26 mouse cellular contexts compared by ENCODE assay signal in the genomic region with DNA sequence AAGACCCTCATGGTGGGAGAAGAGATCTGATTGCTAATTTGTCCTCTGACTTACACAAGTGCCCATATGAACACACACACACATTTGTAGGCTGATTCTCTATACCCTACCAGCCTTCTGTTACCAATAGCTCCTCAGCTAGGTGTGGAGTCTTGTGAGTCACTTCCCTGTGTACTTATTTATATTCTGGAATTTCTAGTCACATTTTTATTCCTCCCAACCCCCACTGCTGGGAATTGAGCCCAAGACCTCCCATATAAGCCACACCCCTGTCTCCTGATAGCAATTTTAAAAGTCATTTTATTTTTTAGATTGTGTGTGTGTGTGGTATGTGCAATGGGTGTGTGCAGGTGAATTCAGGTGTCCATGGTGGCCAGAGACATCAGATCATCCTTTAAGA. TPM values are rescaled to one million over a fixed set of nuclear protein-coding genes. Genes with fewer than 3 reads are reported as not detected.
A peak's percentile ranks its signal among the peaks of the same experiment; 100 is the strongest.
DNase-seq lines count a peak whose midpoint lies in the region; ATAC-seq and TF ChIP-seq lines count a peak whose summit lies in the region.
"Had no signal": no experiment of that assay in that cellular context is flagged by ENCODE, and none has a peak within 500 bp of the region (broad histone marks: within the 10 kb centered on the region; RNA-seq: fewer than 3 reads in every experiment).

No protein-coding gene starts in this region.

- no peak overlapping the region for H3K4me2 ChIP-seq in kidney, embryonic 16.5 days (replicated peaks; ENCODE audit: low read depth, low read length)
- H3K4me2 ChIP-seq in intestine, embryonic 16.5 days (ENCODE audit: low read depth, low read length) = no peak overlapping the region
- no peak overlapping the region for H3K4me2 ChIP-seq in hindbrain, embryonic 14.5 days (replicated peaks)
- H3K4me2 ChIP-seq: heart, embryonic 15.5 days; limb, embryonic 13.5 days; liver, embryonic 12.5 days; lung, embryonic 15.5 days; neural tube, embryonic 12.5 days had no signal

- H3K9me3 ChIP-seq in kidney, embryonic 16.5 days (ENCODE audit: low read length) = no peaks in the 10 kb centered on the region
- H3K9me3 ChIP-seq in intestine, embryonic 16.5 days (ENCODE audit: control insufficient read depth, low read length) = no peaks in the 10 kb centered on the region
- no peaks in the 10 kb centered on the region for H3K9me3 ChIP-seq in hindbrain, embryonic 14.5 days (ENCODE audit: control insufficient read depth, low read length)
- H3K9me3 ChIP-seq: forebrain, embryonic 10.5 days; heart, embryonic 15.5 days; limb, embryonic 13.5 days; liver, embryonic 12.5 days; lung, embryonic 15.5 days; neural tube, embryonic 12.5 days had no signal

- H3K27ac ChIP-seq in kidney, embryonic 16.5 days (ENCODE audit: low read length) = no peak overlapping the region
- peak overlapping the region; percentile 88 for H3K27ac ChIP-seq in intestine, embryonic 16.5 days (ENCODE audit: low read length)
- H3K27ac ChIP-seq in small intestine, adult 2 months (ENCODE audit: insufficient read depth, low read depth, low read length) = peak overlapping the region; percentile 44
- no peak overlapping the region for H3K27ac ChIP-seq in hindbrain, embryonic 14.5 days
- H3K27ac ChIP-seq: forebrain, embryonic 10.5 days; heart, embryonic 15.5 days; kidney, postnatal 0 days; limb, embryonic 13.5 days; liver, embryonic 12.5 days; lung, embryonic 15.5 days; neural tube, embryonic 12.5 days had no signal

- H3K36me3 ChIP-seq in kidney, embryonic 16.5 days (ENCODE audit: insufficient read depth, low read length) = peaks cover 3% of the 10 kb centered on the region; the same call in 1 of the 2 replicates
- no peaks in the 10 kb centered on the region for H3K36me3 ChIP-seq in intestine, embryonic 16.5 days (ENCODE audit: control insufficient read depth, insufficient read depth, low read length)
- 0 out of 2 replicates have a peak, but pooled peaks cover 1% of the 10 kb centered on the region for H3K36me3 ChIP-seq in small intestine, adult 2 months (ENCODE audit: control insufficient read depth, insufficient read depth, low read length)
- peaks cover 9% of the 10 kb centered on the region for H3K36me3 ChIP-seq in hindbrain, embryonic 14.5 days (replicated peaks; ENCODE audit: control insufficient read depth, insufficient read depth)

- TF ChIP-seq CTCF in small intestine, adult 2 months (IDR thresholded peaks at IDR 0.05; ENCODE audit: extremely low read depth, insufficient read length, insufficient replicate concordance, low read depth, low read length) = no peak

- TF ChIP-seq POLR2A in small intestine, adult 2 months (IDR thresholded peaks at IDR 0.05; ENCODE audit: low read depth, low read length) = no peak

- no peak overlapping the region for H3K9ac ChIP-seq in kidney, embryonic 16.5 days (replicated peaks; ENCODE audit: low read length)
- no peak overlapping the region for H3K9ac ChIP-seq in intestine, embryonic 16.5 days (ENCODE audit: low read depth, low read length)
- no peak overlapping the region for H3K9ac ChIP-seq in hindbrain, embryonic 14.5 days
- H3K9ac ChIP-seq: heart, embryonic 15.5 days; limb, embryonic 13.5 days; liver, embryonic 12.5 days; lung, embryonic 15.5 days; neural tube, embryonic 12.5 days had no signal

- ATAC-seq in kidney, embryonic 16.5 days (ENCODE audit: low FRiP score, low TSS enrichment) = no peak
- 0 out of 2 replicates have a peak, but pooled peaks have one; percentile 6 for ATAC-seq in intestine, embryonic 16.5 days
- no peak for ATAC-seq in hindbrain, embryonic 14.5 days (ENCODE audit: low FRiP score)
- ATAC-seq: forebrain, embryonic 16.5 days; hindbrain, embryonic 16.5 days; liver, embryonic 12.5 days had no signal

- H3K27me3 ChIP-seq in kidney, embryonic 16.5 days (ENCODE audit: insufficient read depth, low read length) = no peaks in the 10 kb centered on the region
- no peaks in the 10 kb centered on the region for H3K27me3 ChIP-seq in intestine, embryonic 16.5 days (replicated peaks; ENCODE audit: control insufficient read depth, insufficient read depth, low read length)
- no peaks in the 10 kb centered on the region for H3K27me3 ChIP-seq in small intestine, adult 2 months (ENCODE audit: control insufficient read depth, insufficient read depth, low read length)
- H3K27me3 ChIP-seq in hindbrain, embryonic 14.5 days (ENCODE audit: control insufficient read depth, insufficient read depth, low read length) = no peaks in the 10 kb centered on the region
- H3K27me3 ChIP-seq: heart, embryonic 15.5 days; limb, embryonic 13.5 days; liver, embryonic 12.5 days; lung, embryonic 15.5 days; neural tube, embryonic 12.5 days had no signal

- DNase-seq in kidney, adult 11 months = peak; percentile 47
- DNase-seq in lung, postnatal 36 days = peak; percentile 37
- DNase-seq in lung, adult 18-20 months = no peak
- no peak for DNase-seq in hindbrain, embryonic 14.5 days (ENCODE audit: low spot score)
- no peak for DNase-seq in frontal cortex, postnatal 14 days (ENCODE audit: low spot score in 2 of 2)
- DNase-seq: adrenal gland, adult 2 months; cerebellum, adult 11-12 months; cerebellum, postnatal 14 days; gastrocnemius, postnatal 25 days; midbrain, embryonic 14.5 days; right cerebral cortex, postnatal 14 days; thymus, postnatal 25 days had no signal

- no peak overlapping the region for H3K4me3 ChIP-seq in kidney, embryonic 16.5 days (ENCODE audit: low read length)
- H3K4me3 ChIP-seq in intestine, embryonic 16.5 days (ENCODE audit: low read length) = no peak overlapping the region
- no peak overlapping the region for H3K4me3 ChIP-seq in small intestine, adult 2 months (ENCODE audit: low read depth, low read length)
- H3K4me3 ChIP-seq in hindbrain, embryonic 14.5 days (replicated peaks; ENCODE audit: low read length) = no peak overlapping the region
- H3K4me3 ChIP-seq: forebrain, embryonic 10.5 days; heart, embryonic 15.5 days; limb, embryonic 13.5 days; liver, embryonic 12.5 days; lung, embryonic 15.5 days; neural tube, embryonic 12.5 days had no signal

- peaks cover 3% of the 10 kb centered on the region; the same call in 1 of the 2 replicates for H3K4me1 ChIP-seq in kidney, embryonic 16.5 days (ENCODE audit: insufficient read depth, low read length)
- H3K4me1 ChIP-seq in intestine, embryonic 16.5 days (ENCODE audit: control insufficient read depth, insufficient read depth, low read length) = peaks cover 9% of the 10 kb centered on the region
- peaks cover 27% of the 10 kb centered on the region for H3K4me1 ChIP-seq in small intestine, adult 2 months (ENCODE audit: control insufficient read depth, insufficient read depth, insufficient read length, low read length)
- H3K4me1 ChIP-seq in hindbrain, embryonic 14.5 days (replicated peaks; ENCODE audit: control insufficient read depth, insufficient read depth, low read length) = no peaks in the 10 kb centered on the region

RNA-seq across cellular contexts. Expression of gene Neu1, which starts 13.3 kb away (rescaled TPM):
- 50.0 and 54.1 TPM in 2 replicates for polyA plus RNA-seq in kidney, embryonic 16.5 days (2015; fragmentation: Nextera tagmentation; extraction: Ambion mirVana)
- 226 and 301 TPM in 2 replicates for polyA plus RNA-seq in intestine, embryonic 16.5 days (2015; fragmentation: Nextera tagmentation; extraction: Ambion mirVana)
- 21.2 and 68.8 TPM in 2 replicates for polyA plus RNA-seq in small intestine, adult 2 months (2012; rRNA removed)
- polyA plus RNA-seq in hindbrain, embryonic 14.5 days (2014; fragmentation: Nextera tagmentation; extraction: Ambion mirVana) = 26.9 and 27.2 TPM in 2 replicates

RNA-seq across cellular contexts. Expression of gene Hspa1b, which starts 14.7 kb away (rescaled TPM):
- 0.76 and 0.80 TPM in 2 replicates for polyA plus RNA-seq in kidney, embryonic 16.5 days (2015; fragmentation: Nextera tagmentation; extraction: Ambion mirVana)
- 0.22 and 0.24 TPM in 2 replicates for polyA plus RNA-seq in intestine, embryonic 16.5 days (2015; fragmentation: Nextera tagmentation; extraction: Ambion mirVana)
- polyA plus RNA-seq in small intestine, adult 2 months (2012; rRNA removed) = 17.1 and 19.8 TPM in 2 replicates
- polyA plus RNA-seq in hindbrain, embryonic 14.5 days (2014; fragmentation: Nextera tagmentation; extraction: Ambion mirVana) = 0.34 and 0.56 TPM in 2 replicates
- polyA plus RNA-seq: forebrain, embryonic 16.5 days; neural tube, embryonic 12.5 days had no signal

RNA-seq across cellular contexts. Expression of gene Gm20481, which starts 25.4 kb away (rescaled TPM):
- not detected in 2 replicates for polyA plus RNA-seq in kidney, embryonic 16.5 days (2015; fragmentation: Nextera tagmentation; extraction: Ambion mirVana)
- not detected in 2 replicates for polyA plus RNA-seq in intestine, embryonic 16.5 days (2015; fragmentation: Nextera tagmentation; extraction: Ambion mirVana)
- polyA plus RNA-seq in small intestine, adult 2 months (2012; rRNA removed) = not detected in 2 replicates
- polyA plus RNA-seq in hindbrain, embryonic 14.5 days (2014; fragmentation: Nextera tagmentation; extraction: Ambion mirVana) = not detected in 2 replicates
- polyA plus RNA-seq: embryonic facial prominence, embryonic 11.5 days; forebrain, embryonic 10.5 days; forebrain, embryonic 16.5 days; heart, embryonic 15.5 days; hindbrain, embryonic 16.5 days; kidney, postnatal 0 days; limb, embryonic 13.5 days; lung, embryonic 15.5 days; neural tube, embryonic 12.5 days; spleen, adult 2 months had no signal

RNA-seq across cellular contexts. Expression of gene Hspa1a, which starts 27.6 kb away (rescaled TPM):
- 11.2 and 13.4 TPM in 2 replicates for polyA plus RNA-seq in kidney, embryonic 16.5 days (2015; fragmentation: Nextera tagmentation; extraction: Ambion mirVana)
- 6.3 and 6.6 TPM in 2 replicates for polyA plus RNA-seq in intestine, embryonic 16.5 days (2015; fragmentation: Nextera tagmentation; extraction: Ambion mirVana)
- polyA plus RNA-seq in small intestine, adult 2 months (2012; rRNA removed) = 8.9 and 9.3 TPM in 2 replicates
- polyA plus RNA-seq in hindbrain, embryonic 14.5 days (2014; fragmentation: Nextera tagmentation; extraction: Ambion mirVana) = 7.5 and 11.6 TPM in 2 replicates

RNA-seq across cellular contexts. Expression of gene Hspa1l, which starts 28.1 kb away (rescaled TPM):
- polyA plus RNA-seq in kidney, embryonic 16.5 days (2015; fragmentation: Nextera tagmentation; extraction: Ambion mirVana) = 1.0 and 1.3 TPM in 2 replicates
- 0.38 and 0.57 TPM in 2 replicates for polyA plus RNA-seq in intestine, embryonic 16.5 days (2015; fragmentation: Nextera tagmentation; extraction: Ambion mirVana)
- polyA plus RNA-seq in small intestine, adult 2 months (2012; rRNA removed) = 0.06 and 0.14 TPM in 2 replicates
- 1.9 TPM in 2 replicates for polyA plus RNA-seq in hindbrain, embryonic 14.5 days (2014; fragmentation: Nextera tagmentation; extraction: Ambion mirVana)

Comparison
In these comparisons a context has a peak if more than half of its experiments do, and no peak if none do; other contexts are left out.
1. DNase-seq: peak in kidney, adult 11 months (single experiment) and lung, postnatal 36 days (single experiment); none in lung, adult 18-20 months (0 of 2), hindbrain, embryonic 14.5 days (single experiment) and frontal cortex, postnatal 14 days (0 of 2).
2. H3K27ac ChIP-seq: peak in intestine, embryonic 16.5 days (single experiment) and small intestine, adult 2 months (single experiment); none in kidney, embryonic 16.5 days (single experiment) and hindbrain, embryonic 14.5 days (single experiment).
3. RNA of gene Hspa1b, which starts 14.7 kb away (polyA plus RNA-seq): 17.1 to 19.8 TPM in small intestine, adult 2 months; 0.76 to 0.80 TPM in kidney, embryonic 16.5 days, 0.34 to 0.56 TPM in hindbrain, embryonic 14.5 days and 0.22 to 0.24 TPM in intestine, embryonic 16.5 days; every median in the first group is over 10 times any median in the second.